Comparison of ENCODE assay signal across 8 mouse cellular contexts in genomic region chr6:37441251-37442011, GRCm38 (mm10). TPM values are rescaled to one million over a fixed set of nuclear protein-coding genes. Genes with fewer than 3 reads are reported as not detected.
A peak's percentile ranks its signal among the peaks of the same experiment; 100 is the strongest.
DNase-seq lines count a peak whose midpoint lies in the region; ATAC-seq lines count a peak whose summit lies in the region.

No protein-coding gene starts in this region.

- no peak for DNase-seq in heart, embryonic 10.5 days (ENCODE audit: low spot score)
- DNase-seq in heart, adult 11 months = no peak
- DNase-seq in embryo, embryonic 10.5 days (ENCODE audit: low spot score) = peak; percentile 51
- DNase-seq in neural tube, embryonic 10.5 days (ENCODE audit: extremely low spot score, low spot score) = peak; percentile 69
- no peak for DNase-seq in ovary, adult 18-20 months (ENCODE audit: low spot score)

- no peaks in the 10 kb centered on the region for H3K27me3 ChIP-seq in heart, embryonic 10.5 days (ENCODE audit: insufficient read depth, poor library complexity, severe bottlenecking)
- H3K27me3 ChIP-seq in heart, embryonic 14.5 days (ENCODE audit: control insufficient read depth, insufficient read depth, low read length) = no peaks in the 10 kb centered on the region
- no peaks in the 10 kb centered on the region for H3K27me3 ChIP-seq in limb, embryonic 15.5 days

- H3K36me3 ChIP-seq in heart, embryonic 10.5 days = peaks cover 11% of the 10 kb centered on the region; the same call in 1 of the 2 replicates
- peaks cover 19% of the 10 kb centered on the region for H3K36me3 ChIP-seq in heart, embryonic 14.5 days (ENCODE audit: control insufficient read depth, insufficient read depth, low read length)
- H3K36me3 ChIP-seq in limb, embryonic 15.5 days = 0 out of 2 replicates have a peak, but pooled peaks cover 6% of the 10 kb centered on the region

- peak overlapping the region; percentile 96 for H3K4me3 ChIP-seq in heart, embryonic 10.5 days
- peak overlapping the region; percentile 67 to 95 for H3K4me3 ChIP-seq in heart, embryonic 14.5 days (ENCODE audit: control insufficient read depth in 1 of 2, insufficient read depth in 1 of 2, low read depth in 1 of 2, low read length in 2 of 2)
- peak overlapping the region; percentile 84 for H3K4me3 ChIP-seq in limb, embryonic 15.5 days

- peak overlapping the region; percentile 97 for H3K27ac ChIP-seq in heart, embryonic 10.5 days
- H3K27ac ChIP-seq in heart, embryonic 14.5 days (replicated peaks in 1 of 2; ENCODE audit: control insufficient read depth in 1 of 2, insufficient read depth in 1 of 2, low read depth in 2 of 2, low read length in 2 of 2) = peak overlapping the region; percentile 82 to 92
- peak overlapping the region; percentile 95 for H3K27ac ChIP-seq in limb, embryonic 15.5 days

- H3K4me1 ChIP-seq in heart, embryonic 10.5 days = peaks cover 35% of the 10 kb centered on the region
- peaks cover 8 to 35% of the 10 kb centered on the region in 2 experiments; a peak in 3 of 4 replicates for H3K4me1 ChIP-seq in heart, embryonic 14.5 days (ENCODE audit: control insufficient read depth in 2 of 2, insufficient read depth in 2 of 2, low read length in 2 of 2)
- peaks cover 26% of the 10 kb centered on the region for H3K4me1 ChIP-seq in limb, embryonic 15.5 days

- H3K9me3 ChIP-seq in heart, embryonic 10.5 days = no peaks in the 10 kb centered on the region; the same call in 1 of the 2 replicates
- peaks cover 4% of the 10 kb centered on the region; the same call in 1 of the 2 replicates for H3K9me3 ChIP-seq in heart, embryonic 14.5 days (ENCODE audit: control insufficient read depth, low read length)
- H3K9me3 ChIP-seq in limb, embryonic 15.5 days = no peaks in the 10 kb centered on the region

- 1% methylated on average over 40 of the region's 40 CpGs for WGBS in heart, embryonic 10.5 days
- WGBS in heart, embryonic 14.5 days = under 1% methylated on average over 40 of the region's 40 CpGs
- under 1% methylated on average over 40 of the region's 40 CpGs for WGBS in limb, embryonic 15.5 days

- ATAC-seq in CD4-positive, CD25-positive, alpha-beta regulatory T cell, adult 4 months = peak; percentile 18
- ATAC-seq in heart, embryonic 14.5 days (ENCODE audit: insufficient number of reproducible peaks, insufficient read depth, low FRiP score, low read depth) = peak; percentile 64
- 0 out of 2 replicates have a peak, but pooled peaks have one; percentile 40 for ATAC-seq in limb, embryonic 15.5 days (ENCODE audit: insufficient number of reproducible peaks, low FRiP score, low TSS enrichment, low read depth)

- peak overlapping the region; percentile 90 for H3K9ac ChIP-seq in heart, embryonic 14.5 days (ENCODE audit: low read length)
- peak overlapping the region; percentile 86 for H3K9ac ChIP-seq in limb, embryonic 15.5 days

- peak overlapping the region; percentile 94 for H3K4me2 ChIP-seq in heart, embryonic 14.5 days (ENCODE audit: low read length)
- H3K4me2 ChIP-seq in limb, embryonic 15.5 days = peak overlapping the region; percentile 56

RNA-seq across cellular contexts. Expression of gene Creb3l2, which starts 0.5 kb away (rescaled TPM):
- polyA plus RNA-seq in heart, embryonic 10.5 days (2016; fragmentation: Nextera tagmentation; extraction: Ambion mirVana) = 33.5 and 36.3 TPM in 2 replicates
- polyA plus RNA-seq in CD4-positive, CD25-positive, alpha-beta regulatory T cell, adult 4 months (2017; shearing (Covaris generic)) = 1 to 10 TPM; 3.2 to 3.3 TPM
- polyA plus RNA-seq in heart, embryonic 14.5 days (2014; fragmentation: Nextera tagmentation; extraction: Ambion mirVana) = 36.8 and 39.9 TPM in 2 replicates
- polyA plus RNA-seq in limb, embryonic 15.5 days (2015; fragmentation: Nextera tagmentation; extraction: Ambion mirVana) = 29.9 and 35.0 TPM in 2 replicates

Comparison
In these comparisons a context has a peak if more than half of its experiments do, and no peak if none do; other contexts are left out.
1. DNase-seq: peak in embryo, embryonic 10.5 days (single experiment) and neural tube, embryonic 10.5 days (single experiment); none in heart, embryonic 10.5 days (single experiment), heart, adult 11 months (single experiment) and ovary, adult 18-20 months (single experiment).
2. Peak in every context shown above with its lines, with median percentiles within 50 percentile points of each other: H3K27ac ChIP-seq, H3K4me3 ChIP-seq and ATAC-seq.